Mouse (Mus musculus) spleen, postnatal 36 days (tissue): Measurements from ENCODE around the gene Saa3.
"Not testable (repeated sequence)": the region's sequence is repeated elsewhere in the genome, so short reads cannot be mapped to it uniquely, and the experiment has no call there.

Experiments used
- DNase-seq, 2 experiments: peaks; one replicate each; pipeline ENCODE4 v3.0.0; 2022; ENCODE audit warnings: low spot score in 2 of 2, mixed read lengths in 1 of 2

Saa3 gene

GRCm38 (mm10) chr7:46715600-46715999 is at the start of gene Saa3:
TSS of gene Saa3 (minus strand) at chr7:46715700.
- no peak for DNase-seq

DNA sequence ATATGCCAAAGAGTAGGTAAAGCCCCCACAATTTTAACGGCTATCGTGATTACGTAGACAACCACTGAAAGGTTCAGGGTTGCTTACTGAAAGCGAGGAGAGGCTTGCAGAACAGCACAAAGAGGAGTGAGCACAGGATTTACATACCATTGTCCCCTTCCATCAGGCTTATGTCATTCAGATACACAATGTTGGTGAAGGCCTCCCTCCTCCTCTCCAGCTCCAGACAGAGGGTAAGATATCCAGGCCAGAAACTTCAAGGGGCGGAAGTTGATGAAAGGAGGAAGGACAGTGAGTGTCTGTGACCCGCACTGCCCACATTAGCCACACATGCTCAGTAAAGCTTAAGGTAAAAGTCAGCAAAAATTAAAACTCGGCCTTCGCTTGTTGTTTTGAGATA is 49.2 kb upstream of the Saa3 start:
- DNase-seq = no peak

GRCm38 (mm10) chr7:46762601-46763000 is 47.1 kb upstream of the Saa3 start:
- DNase-seq = no peak

GRCm38 (mm10) chr7:46761049-46761795 is 45.7 kb upstream of the Saa3 start:
- DNase-seq = no peak

DNA sequence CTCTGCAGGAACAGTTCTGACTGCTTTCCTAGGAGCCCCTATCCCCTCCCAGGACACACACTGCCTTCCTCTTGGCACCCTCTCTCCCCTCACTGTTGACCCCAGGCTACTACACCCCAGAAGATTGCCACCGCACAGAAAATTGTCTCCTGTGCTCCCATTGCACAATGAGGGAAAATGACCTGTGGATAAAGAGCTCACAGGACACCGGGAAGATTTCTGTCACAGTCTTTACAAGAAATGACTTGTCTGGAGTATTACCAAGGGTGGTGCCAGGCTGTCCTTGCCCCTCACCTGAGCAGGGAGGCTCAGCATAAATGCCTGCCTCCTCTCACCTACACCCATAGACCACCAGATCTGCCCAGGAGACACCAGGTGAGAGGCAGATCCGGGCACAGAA is 36.0 kb upstream of the Saa3 start, which contains the start of gene Saa2:
Gene Saa2 (plus strand): TSS at position 301 of the 400 bp plus-strand sequence.
- no peak for DNase-seq

- DNase-seq = peak in 1 of 2 experiments; percentile 9
Measured at GRCm38 (mm10) chr7:46748459-46748858, 33.0 kb upstream of the Saa3 start.

- DNase-seq = no peak
Measured at GRCm38 (mm10) chr7:46746381-46746780, 30.9 kb upstream of the Saa3 start.

DNA sequence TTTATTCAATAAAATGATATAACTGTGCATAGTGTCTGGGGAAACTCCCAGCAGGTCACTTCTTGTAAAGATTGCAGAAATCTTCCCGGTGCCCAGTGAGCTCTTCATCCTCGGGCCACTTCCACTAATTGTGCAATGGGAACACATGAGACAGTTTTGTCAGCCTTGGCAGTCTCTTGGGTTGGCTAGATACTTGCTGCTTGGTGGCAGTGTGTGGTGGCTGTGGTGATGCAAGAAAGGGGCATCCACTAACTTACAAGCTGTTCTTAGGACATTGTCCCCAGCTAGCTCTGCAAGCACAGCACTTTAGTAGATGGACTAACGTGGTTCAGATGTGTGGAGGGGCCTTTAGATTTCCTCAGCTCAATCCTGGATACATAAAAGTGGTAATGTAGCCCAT is 30.3 kb upstream of the Saa3 start:
- DNase-seq = no peak

DNA sequence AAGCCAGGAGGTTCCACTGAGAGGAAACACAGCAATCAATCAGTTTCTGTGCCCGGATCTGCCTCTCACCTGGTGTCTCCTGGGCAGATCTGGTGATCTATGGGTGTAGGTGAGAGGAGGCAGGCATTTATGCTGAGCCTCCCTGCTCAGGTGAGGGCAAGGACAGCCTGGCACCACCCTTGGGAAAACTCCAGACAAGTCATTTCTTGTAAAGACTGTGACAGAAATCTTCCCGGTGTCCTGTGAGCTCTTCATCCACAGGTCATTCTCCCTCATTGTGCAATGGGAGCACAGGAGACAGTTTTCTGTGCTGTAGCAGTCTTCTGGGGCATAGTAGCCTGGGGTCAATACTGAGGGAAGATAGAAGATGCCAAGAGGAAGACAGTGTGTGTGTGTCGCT is 27.4 kb upstream of the Saa3 start, which contains the start of gene Saa1:
Gene Saa1 (minus strand): TSS at position 101 of the 400 bp plus-strand sequence.
- DNase-seq = not testable (repeated sequence)

DNA sequence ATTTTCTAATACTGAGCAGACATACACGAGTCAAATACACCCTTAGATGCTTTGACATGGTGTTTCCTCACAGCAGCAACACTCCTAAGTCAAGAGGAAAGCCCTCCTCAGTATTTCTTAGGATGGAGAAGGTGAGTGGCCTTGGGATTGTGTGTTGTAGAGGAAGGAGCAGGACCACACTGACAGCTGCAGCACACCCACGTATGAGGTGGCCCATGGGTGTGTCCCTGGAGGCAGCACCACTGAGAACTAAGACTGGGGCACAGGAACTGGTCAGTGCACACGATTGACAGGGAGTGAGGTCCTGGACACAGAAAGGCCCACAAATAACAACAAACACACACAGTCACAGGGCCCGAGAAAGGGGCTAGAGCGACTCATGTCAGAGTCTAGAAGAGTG is 24.5 kb upstream of the Saa3 start:
- not testable (repeated sequence) for DNase-seq

DNA sequence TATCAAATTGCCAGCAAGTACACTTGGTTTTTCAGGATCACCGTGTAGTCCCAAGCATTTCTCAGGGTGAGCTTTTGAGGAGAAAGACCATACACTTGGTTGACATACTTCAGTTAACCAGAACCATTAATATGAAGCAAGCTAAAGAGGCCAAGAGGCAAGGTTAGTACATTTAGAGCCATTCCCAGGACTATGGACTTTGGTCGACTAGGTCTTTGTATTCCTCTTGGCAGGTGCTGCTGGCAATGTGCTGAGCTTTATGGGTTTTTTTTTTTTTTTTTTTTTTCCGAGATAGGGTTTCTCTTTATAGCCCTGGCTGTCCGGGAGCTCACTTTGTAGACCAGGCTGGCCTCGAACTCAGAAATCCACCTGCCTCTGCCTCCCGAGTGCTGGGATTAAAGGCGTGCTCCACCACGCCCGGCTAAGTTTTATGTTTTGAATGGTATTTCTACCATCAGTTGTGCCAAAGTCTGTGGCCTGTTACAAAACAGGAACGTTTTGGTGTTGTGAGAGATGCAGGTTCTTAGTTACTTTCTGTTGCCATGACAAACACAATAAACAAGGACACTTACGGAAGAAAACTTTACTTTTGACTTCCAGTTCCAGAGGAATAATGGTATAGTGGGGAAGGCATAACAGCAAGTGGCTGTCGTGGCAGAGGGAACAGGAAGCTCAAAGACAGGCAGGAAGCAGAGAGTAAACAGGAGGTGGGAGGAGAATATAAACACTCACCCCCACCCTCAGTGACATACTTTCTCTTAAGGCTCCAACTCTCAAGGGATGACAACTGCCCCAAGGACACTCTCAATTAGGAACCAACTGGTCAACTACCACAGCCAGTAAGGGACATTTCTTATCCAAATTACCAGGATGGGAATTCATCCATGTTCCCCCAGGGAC is 23.3 kb upstream of the Saa3 start:
- no peak for DNase-seq

GRCm38 (mm10) chr7:46734983-46735382 is 19.5 kb upstream of the Saa3 start:
- DNase-seq = peak; percentile 64

DNA sequence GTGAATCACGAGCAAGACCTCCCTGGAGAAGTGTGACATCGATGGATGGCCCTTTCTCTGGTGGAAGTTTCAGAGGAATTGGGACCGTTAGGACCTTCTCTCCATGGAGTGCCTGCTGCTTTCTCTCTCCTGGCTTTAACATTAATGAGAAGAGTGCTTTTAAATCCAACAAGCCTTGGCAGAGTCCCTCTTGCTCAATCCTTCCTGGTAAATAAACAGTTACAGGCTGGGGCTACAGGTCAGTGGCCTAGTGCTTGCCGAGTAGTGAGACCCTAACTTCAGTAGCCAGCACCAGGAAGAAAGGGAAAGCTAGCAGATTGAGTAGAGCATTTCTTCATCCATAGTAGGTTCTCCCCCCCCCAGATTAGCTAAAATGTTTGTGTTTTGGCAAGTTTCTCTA is 17.0 kb upstream of the Saa3 start, which contains the start of gene Saa4:
Gene Saa4 (minus strand): TSS at position 146 of the 400 bp plus-strand sequence.
- no peak for DNase-seq

DNA sequence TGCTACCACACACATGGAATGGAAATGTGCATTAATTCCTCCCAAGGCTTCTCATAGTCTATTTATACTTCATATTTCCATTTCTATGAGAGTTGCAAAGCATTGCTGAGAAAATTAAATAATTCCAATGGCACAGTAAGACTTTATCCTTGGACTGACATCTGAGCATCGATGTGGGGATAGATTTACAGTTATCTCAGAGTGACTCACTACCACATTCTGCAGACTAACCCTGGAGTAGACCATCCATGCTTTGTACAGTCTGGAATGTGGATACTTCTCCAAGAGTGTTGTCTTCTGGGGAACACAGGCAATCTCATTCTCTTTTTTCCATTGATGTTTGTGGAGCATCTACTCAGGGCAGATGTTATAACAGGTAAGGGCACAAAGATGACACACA is 12.1 kb upstream of the Saa3 start:
- DNase-seq = no peak

- DNase-seq = no peak
Measured at GRCm38 (mm10) chr7:46724396-46724795, 8.9 kb upstream of the Saa3 start.

DNA sequence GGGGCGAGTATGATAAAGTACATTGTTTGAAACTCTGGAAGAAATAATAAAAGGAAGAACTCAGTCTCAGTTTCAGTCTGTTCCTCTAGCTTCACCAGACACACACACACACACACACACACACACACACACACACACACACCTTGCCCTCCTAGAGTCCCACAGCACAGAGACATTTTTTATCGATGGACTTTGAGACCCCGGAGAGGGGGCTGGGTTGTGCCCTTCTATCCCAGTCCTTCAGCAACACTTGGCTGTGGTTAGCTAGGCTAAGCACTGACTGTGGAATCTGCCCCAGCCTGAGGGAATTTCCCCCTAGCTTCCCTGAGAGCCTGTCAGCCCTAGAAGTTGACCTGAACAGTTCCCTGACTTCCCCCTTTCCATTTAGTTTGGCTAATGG is 8.3 kb upstream of the Saa3 start:
- no peak for DNase-seq

DNA sequence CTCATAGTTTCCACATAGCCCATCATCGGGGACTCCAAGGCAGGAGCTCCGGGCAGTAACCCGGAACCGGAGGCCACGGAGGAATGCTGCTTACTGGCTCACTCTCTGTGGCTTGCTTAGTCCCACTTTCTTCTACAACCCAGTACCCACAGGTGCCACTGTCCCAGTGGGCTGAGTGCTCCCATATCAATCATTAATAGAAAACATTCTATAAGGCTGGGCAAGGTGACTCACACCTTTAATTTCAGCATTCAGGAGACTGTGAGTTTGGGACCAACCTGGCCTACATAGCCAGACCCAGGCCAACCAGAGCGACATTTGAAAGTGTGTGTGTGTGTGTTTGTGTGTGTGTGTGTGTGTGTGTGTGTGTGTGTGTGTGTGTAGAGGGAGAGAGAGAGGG is 7.9 kb upstream of the Saa3 start:
- DNase-seq = no peak

- DNase-seq = no peak
Measured at GRCm38 (mm10) chr7:46720460-46720859, 5.0 kb upstream of the Saa3 start.

- no peak for DNase-seq
Measured at GRCm38 (mm10) chr7:46719526-46719925, 4.0 kb upstream of the Saa3 start.

DNA sequence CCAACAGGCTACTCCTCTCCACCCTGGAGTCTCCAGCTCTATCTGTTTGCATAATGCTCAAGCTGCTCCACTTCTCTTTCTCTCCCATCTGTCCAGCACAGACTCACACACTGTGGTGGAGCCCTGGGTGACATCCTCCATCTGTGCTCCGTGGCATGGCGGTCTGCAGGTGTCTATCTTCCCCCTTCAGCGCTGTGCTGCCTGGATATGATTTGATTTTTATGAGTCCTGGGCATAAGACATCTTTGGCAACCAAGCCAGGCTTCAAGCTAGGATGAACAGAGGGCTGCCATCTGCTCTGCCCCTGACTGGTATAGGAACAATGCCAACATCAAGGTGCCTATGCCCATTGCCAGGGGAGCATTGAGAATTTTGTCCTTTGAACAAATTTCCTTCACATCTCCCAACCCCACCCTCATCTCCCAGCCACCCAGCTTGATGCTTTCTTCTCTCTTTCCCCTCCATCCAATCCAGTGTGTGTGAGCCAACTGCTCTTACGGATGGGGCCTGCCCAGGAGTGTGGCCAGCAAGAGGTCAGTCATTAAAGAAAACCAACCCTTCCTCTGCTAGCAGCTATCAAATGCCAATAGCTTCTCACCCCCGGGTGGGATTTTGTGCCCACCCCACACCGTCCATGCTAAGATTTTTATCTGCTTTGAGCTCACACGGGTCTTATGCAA is 3.2 kb upstream of the Saa3 start:
- DNase-seq = no peak

DNA sequence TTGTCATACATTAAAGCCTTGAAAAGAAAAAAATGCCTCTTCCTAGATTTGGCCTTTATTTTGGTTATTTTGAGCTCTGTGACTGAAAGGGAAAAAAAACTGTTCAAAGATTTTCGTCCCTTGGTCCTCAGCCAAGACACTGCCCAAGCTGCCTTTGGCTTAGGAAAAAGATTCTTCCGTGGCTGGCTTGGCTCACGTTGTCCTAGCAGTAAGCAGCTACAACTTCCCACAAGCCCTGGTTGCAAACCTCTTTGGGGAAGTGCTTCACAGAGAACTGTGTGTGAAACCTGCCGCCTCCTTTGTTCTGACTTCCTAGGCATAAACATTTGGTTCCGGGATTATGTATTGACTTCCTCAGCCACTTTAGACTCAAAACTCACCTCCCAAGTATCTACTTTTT is 1.4 kb upstream of the Saa3 start:
- peak; percentile 11 to 24 for DNase-seq

DNA sequence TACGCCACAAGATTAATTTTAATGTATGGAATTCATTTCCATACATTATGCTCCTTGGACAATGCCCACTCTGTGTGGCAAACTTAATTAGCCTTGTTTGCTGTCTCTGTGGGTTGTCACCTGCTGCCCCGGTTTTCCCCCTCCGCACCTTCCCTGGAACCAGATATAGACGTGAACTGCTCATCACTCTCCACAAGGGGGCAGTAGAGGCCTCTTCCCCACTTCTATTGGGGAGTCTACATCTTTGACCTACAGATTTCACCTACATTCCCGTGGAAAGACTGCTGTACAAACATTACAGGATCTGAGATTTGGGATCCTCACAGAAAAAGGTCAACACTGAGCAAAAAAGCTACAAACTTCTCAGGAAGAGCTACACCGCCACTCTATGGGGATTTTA is 982 bp downstream of the Saa3 start:
- DNase-seq = peak; percentile 61 to 63
